Mouse (Mus musculus) urinary bladder, postnatal 36 days (tissue): Measurements from ENCODE around the gene Slc28a3.

Experiments used
- DNase-seq, 2 experiments: peaks; one replicate each; pipeline ENCODE4 v3.0.0; 2022; ENCODE audit warnings: low spot score in 2 of 2, mixed read lengths in 1 of 2

The Slc28a3 gene

GRCm38 (mm10) chr13:58560497-58561138 lies 50.1 kb downstream of the Slc28a3 start:
- DNase-seq, result peak in 1 of 2 experiments; percentile 3

- no peak for DNase-seq
Observed at GRCm38 (mm10) chr13:58558216-58558615, 52.5 kb downstream of the Slc28a3 start.

GRCm38 (mm10) chr13:58556018-58556417 lies 54.7 kb downstream of the Slc28a3 start:
- no peak for DNase-seq

- no peak for DNase-seq
Observed at GRCm38 (mm10) chr13:58555561-58555960, 55.1 kb downstream of the Slc28a3 start.

GRCm38 (mm10) chr13:58551924-58552323 lies 58.8 kb downstream of the Slc28a3 start:
- DNase-seq, result no peak

GRCm38 (mm10) chr13:58547570-58547969 lies 63.1 kb downstream of the Slc28a3 start:
- DNase-seq, result no peak

GRCm38 (mm10) chr13:58543688-58544408 lies 66.8 kb downstream of the Slc28a3 start:
- DNase-seq, result no peak

GRCm38 (mm10) chr13:58543066-58543465 lies 67.6 kb downstream of the Slc28a3 start:
- DNase-seq, result peak; percentile 64 to 79

GRCm38 (mm10) chr13:58542601-58543041 lies 68.1 kb downstream of the Slc28a3 start:
- no peak for DNase-seq

GRCm38 (mm10) chr13:58542167-58542566 lies 68.5 kb downstream of the Slc28a3 start:
- no peak for DNase-seq

GRCm38 (mm10) chr13:58541620-58542019 lies 69.1 kb downstream of the Slc28a3 start:
- DNase-seq, result no peak

- DNase-seq, result no peak
Observed at GRCm38 (mm10) chr13:58538966-58539365, 71.7 kb downstream of the Slc28a3 start.

GRCm38 (mm10) chr13:58538366-58538765 lies 72.3 kb downstream of the Slc28a3 start:
- DNase-seq, result no peak

GRCm38 (mm10) chr13:58537916-58538233 lies 72.8 kb downstream of the Slc28a3 start:
- peak in 1 of 2 experiments; percentile 2 for DNase-seq

- DNase-seq, result no peak
Observed at GRCm38 (mm10) chr13:58537232-58537915, 73.3 kb downstream of the Slc28a3 start.

- no peak for DNase-seq
Observed at GRCm38 (mm10) chr13:58536466-58537231, 74.0 kb downstream of the Slc28a3 start.

- DNase-seq, result no peak
Observed at GRCm38 (mm10) chr13:58535321-58535720, 75.4 kb downstream of the Slc28a3 start.

GRCm38 (mm10) chr13:58534861-58535260 lies 75.8 kb downstream of the Slc28a3 start:
- no peak for DNase-seq

GRCm38 (mm10) chr13:58534216-58534841 lies 76.3 kb downstream of the Slc28a3 start:
- peak; percentile 2 to 4 for DNase-seq

- no peak for DNase-seq
Observed at GRCm38 (mm10) chr13:58524581-58524980, 86.1 kb downstream of the Slc28a3 start.

- DNase-seq, result no peak
Observed at GRCm38 (mm10) chr13:58523761-58524117, 86.9 kb downstream of the Slc28a3 start.
